Mouse (Mus musculus) G1E (cell line): Measurements from ENCODE around the gene Taf8.

ENCODE experiments used
- CTCF ChIP-seq: IDR thresholded peaks from 2 replicates; pipeline ENCODE4 v1.5.1; 2012; ENCODE audit warnings: low read depth, low read length, inconsistent platforms, mixed read lengths
- GATA1 ChIP-seq: IDR thresholded peaks from 2 replicates; pipeline ENCODE4 v1.6.1; 2012; ENCODE audit warnings: borderline replicate concordance, low read length, inconsistent platforms, mixed read lengths
- TAL1 ChIP-seq: conservative IDR thresholded peaks from 2 replicates; pipeline ENCODE4 v1.6.1; 2012; ENCODE audit warnings: low read depth, low read length, inconsistent platforms, mixed read lengths

GRCm38 (mm10) chr17:47509031-47509705, 7.1 kb upstream of the Taf8 start:
- TF ChIP-seq CTCF, result no peak
- TF ChIP-seq TAL1, result no peak
- TF ChIP-seq GATA1, result no peak
